Mouse (Mus musculus) layer of hippocampus, postnatal 36 days (tissue): Measurements from ENCODE around the gene Aggf1. TPM values are rescaled to one million over a fixed set of nuclear protein-coding genes. Genes with fewer than 3 reads are reported as not detected.

ENCODE experiments used
- DNase-seq, 2 experiments: peaks; one replicate each; pipeline ENCODE4 v3.0.0; 2022
- total RNA-seq, 2 experiments: library from RNA; stranded (reverse); gene quantifications; 2 replicates each; pipeline ENCODE4 v1.2.3; 2021

Gene Aggf1
- total RNA-seq, 2 experiments from 2014 or later, result 49.3 to 49.7 TPM

GRCm38 (mm10) chr13:95332086-95332899 lies 42.9 kb downstream of the Aggf1 start:
- DNase-seq, result no peak

GRCm38 (mm10) chr13:95330507-95330906 lies 44.6 kb downstream of the Aggf1 start:
- DNase-seq, result no peak

DNA sequence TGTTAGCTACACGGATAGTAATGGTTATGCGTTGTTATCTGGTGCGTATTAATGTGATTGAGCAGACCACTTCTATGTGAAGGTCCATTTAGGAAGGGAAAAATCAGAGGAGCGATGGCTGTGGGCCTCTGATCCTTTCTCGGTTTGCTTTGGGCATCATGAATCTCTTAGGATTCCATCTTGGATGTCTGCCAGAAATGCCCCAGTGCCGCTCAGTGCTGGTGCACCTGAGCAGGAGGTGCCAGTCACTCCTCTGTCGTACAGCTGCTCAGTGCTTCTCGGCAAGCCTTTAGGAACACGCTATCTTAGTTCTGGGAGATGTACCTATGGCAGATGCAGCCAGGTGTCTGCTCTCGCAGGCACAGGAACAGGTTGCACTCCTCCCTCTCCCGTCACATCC lies 46.4 kb downstream of the Aggf1 start:
- no peak for DNase-seq

DNA sequence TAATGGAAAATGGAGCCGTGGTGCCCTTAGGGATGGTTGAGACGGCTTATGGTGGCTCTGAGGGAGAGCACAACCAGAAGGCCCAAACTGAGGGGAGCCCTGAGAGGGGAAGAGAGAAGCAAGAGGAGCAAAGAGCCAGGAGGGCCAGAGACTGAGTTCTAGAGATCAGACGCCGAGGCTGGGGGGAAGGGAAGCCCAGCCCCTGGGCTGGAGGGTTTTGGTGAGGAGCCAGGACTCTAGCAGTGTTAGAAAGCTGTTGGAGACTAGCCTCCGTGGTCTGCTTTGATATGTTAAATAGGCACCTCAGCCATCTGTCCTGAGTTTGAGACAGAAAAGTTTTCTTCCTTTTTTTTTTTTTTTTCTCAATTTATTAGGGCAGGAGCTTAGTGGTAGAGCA lies 47.8 kb downstream of the Aggf1 start:
- peak; percentile 24 to 31 for DNase-seq

GRCm38 (mm10) chr13:95326611-95327344 lies 48.4 kb downstream of the Aggf1 start:
- DNase-seq, result no peak

DNA sequence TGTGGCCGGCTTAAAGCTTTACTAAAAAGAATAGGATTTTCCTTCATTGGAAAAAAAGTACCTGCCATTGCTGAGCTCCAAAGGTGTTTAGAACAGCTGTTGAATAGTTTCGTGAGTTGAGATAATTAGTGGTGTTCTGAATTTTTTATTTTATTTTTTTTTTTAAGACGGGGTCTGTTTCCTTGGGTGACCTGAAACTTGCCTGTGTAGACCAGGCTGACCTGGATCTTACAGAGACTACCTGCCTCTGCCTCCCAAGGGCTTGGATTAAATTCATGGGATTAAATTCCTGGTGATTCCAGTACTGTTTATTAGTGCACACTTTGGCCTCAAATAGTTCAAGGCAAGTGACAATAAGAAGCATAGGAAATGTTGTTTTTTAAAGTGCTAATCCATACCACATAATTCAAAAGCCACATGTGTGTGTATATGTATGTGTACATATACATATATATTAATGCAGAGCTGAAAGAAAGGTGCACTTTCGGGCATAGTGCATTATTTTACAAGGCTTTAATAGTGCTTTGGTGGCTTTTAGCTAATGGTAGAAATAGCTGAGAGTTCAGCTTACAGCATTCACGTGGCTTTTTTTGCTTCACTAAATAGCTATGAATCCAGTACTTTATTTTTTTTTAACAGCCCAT lies 49.1 kb downstream of the Aggf1 start:
- DNase-seq, result no peak

DNA sequence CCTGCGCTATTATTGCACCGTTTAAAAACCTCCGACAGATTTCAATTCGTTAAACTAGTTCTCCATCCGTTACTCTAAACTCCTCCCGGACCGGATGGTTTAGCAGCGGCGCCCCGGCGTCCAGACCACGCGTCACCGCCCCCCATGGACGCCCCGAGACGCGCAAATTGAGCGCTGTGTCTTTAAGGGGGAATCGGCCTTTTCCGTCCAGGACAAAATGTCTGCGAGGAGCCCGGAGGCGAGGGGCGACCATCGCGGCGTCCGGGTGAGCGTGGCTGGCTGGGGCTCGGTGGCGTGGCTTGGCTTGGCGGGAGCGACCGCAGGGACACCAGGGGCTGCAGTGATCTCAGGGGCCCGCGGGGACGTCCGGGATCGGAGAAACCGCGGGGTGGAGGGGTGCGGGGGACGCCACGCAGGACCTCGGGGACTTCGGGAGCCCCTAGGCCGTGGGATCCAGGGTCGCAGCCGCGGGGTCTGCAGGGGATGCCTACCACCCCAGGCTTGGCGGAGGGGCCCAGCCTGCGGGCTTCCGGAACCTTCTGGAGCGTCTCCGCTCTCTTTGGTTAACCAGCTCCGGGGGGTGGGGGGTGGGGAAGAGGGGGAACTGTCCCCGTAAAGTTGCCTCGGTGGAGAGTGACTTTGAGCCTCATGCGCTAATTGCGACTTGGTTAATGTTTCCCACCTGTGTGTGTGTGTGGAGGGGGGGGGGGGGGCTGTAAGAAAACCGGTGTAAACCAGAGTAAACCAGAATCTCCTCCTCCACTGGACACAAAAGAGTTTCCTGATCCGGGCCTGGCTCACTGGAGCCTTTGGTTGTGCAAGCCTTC lies 49.9 kb downstream of the Aggf1 start:
- DNase-seq, result peak; percentile 70 to 75

- no peak for DNase-seq
These were observed 50.5 kb downstream of the Aggf1 start for GRCm38 (mm10) chr13:95324626-95325079.

DNA sequence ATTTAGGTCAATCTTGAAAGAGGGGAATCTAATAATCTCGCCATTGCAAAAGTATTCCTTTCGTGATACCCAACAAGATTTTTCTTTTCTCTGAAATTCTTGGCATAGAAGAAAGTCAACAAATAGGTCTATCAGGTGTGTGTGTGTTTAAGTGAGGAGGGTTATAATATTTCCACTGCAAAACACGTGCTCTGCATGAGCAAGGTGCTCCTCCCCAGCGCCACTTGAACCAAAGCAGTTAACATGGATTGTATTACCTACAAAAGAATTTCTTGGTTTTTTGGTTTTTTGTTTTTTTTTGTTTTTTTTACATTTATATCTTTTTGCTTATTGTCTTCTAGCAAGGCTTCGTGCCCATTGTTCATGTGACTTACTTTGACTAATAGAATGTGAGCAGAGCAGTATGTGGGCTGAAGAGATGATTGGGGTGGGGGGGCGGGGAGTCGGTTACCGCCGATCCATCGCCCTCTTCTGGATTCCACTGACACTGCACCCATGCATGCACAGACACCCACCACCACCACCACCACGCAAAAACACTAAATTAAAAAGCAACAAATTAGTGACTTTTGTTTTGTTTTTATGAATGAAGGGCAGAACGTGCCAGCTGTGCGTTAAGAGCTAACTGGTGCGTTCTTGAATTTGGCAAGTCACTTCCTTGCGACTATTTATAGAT lies 51.1 kb downstream of the Aggf1 start:
- peak; percentile 35 to 48 for DNase-seq

DNA sequence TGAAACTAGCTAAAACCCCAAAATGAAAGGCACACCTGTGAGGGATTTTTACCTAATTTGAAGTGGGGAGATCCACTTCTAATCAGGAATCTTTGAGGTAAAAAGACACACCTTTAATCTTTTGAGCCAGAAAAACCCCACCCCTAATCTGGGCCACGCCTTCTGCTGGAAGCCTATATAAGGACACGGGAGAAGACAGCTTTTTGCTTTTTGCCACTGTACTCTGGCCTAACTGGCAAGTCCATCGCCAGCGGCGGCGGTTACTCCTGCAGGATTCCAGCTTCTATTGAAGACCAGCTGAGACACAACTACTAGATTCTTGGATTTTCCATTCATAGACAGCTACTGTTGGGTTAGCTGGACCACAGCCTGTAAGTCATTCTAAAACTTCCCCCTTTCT lies 51.8 kb downstream of the Aggf1 start, which contains the start of gene Zbed3:
Gene Zbed3, plus strand, starts transcription at position 213 of the 400 bp plus-strand sequence.
- no peak for DNase-seq

DNA sequence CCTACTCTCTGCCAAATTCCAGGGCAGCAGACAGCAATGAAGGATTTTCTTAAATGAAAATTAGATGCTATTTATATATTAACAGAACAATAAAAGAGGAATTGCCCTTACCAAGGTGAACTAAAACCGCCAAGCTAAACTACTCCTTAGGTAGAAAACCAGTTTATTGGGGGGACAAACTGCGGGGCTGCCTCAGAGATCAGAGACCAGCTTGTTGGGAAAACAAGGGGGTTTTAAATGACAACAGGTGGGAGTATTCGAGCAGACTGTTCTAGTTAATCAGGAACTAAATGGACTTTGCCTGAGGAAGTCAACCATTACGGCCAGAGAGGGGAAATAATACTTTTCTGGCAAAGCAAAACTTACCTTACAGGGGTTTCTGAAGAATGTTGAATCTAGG lies 54.7 kb downstream of the Aggf1 start:
- DNase-seq, result no peak

DNA sequence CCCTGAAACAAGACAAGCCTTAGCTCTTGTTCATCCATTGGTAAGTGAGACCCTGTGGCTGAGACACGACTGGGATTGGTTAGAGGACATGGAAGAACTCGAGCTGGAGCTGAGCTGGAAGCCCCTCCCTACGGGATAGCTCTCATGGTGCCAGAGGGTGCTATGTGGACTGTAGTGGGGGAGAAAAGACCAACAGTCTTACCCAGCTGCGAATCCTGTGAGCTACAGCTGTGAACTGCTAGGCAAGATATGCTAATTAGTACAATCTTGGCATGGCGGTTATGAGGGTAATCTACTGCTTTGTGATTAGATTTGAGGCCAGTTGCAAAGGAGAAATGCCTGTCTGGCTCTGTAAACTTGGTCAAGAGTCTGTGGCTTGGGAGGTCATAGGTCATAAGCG lies 56.0 kb downstream of the Aggf1 start:
- no peak for DNase-seq

GRCm38 (mm10) chr13:95312016-95312415 lies 63.1 kb downstream of the Aggf1 start:
- peak in 1 of 2 experiments; percentile 25 for DNase-seq

- no peak for DNase-seq
These were observed 68.0 kb downstream of the Aggf1 start for GRCm38 (mm10) chr13:95307100-95307655.

- DNase-seq, result no peak
These were observed 68.6 kb downstream of the Aggf1 start for GRCm38 (mm10) chr13:95306596-95306995.

Other genes starting within 250 kb of the Aggf1 start
- 10 to 100 TPM; 97.2 to 99.8 TPM for gene Pde8b, start 125.0 kb downstream of the Aggf1 start, total RNA-seq
- 10 to 100 TPM; 11.9 to 14.8 TPM for gene Zbed3, start 51.7 kb downstream of the Aggf1 start, total RNA-seq
- 10 to 100 TPM; 18.8 to 24.6 TPM for gene Crhbp, start 69.6 kb upstream of the Aggf1 start, total RNA-seq
- gene S100z, start 103.4 kb upstream of the Aggf1 start, total RNA-seq, result not detected
- gene F2rl1, start 149.9 kb upstream of the Aggf1 start, total RNA-seq, result under 1 TPM in 1 of 2 experiments, not detected in 1; 0.30 TPM
- gene F2r, start 243.1 kb upstream of the Aggf1 start, total RNA-seq, result 1 to 10 TPM; 4.9 to 5.6 TPM